Mouse (Mus musculus) midbrain, embryonic 14.5 days (tissue): ENCODE measurements around the gene Tcaim. TPM values are rescaled to one million over a fixed set of nuclear protein-coding genes. Genes with fewer than 3 reads are reported as not detected.
A peak's percentile ranks its signal among the peaks of the same experiment; 100 is the strongest.

Experiments used
- ATAC-seq: fragments of 200-750 bp; cut with Nextera tagmentation; 2 replicates; pipeline ENCODE4 v1.8.0; 2017; ENCODE audit warnings: moderate number of reproducible peaks, moderate library complexity; ENCODE audit not compliant: low FRiP score, low TSS enrichment
- DNase-seq: peaks from one replicate; pipeline ENCODE4 v3.0.0-alpha.2; 2015
- H3K27ac ChIP-seq: fragments of 300-500 bp; sonication (generic); replicated peaks from 2 replicates; pipeline ENCODE4 v1.5.1; 2014; ENCODE audit warnings: mild to moderate bottlenecking, low read depth, low read length, moderate library complexity
- H3K27me3 ChIP-seq: fragments of 300-500 bp; sonication (generic); 2 replicates; pipeline ENCODE4 v1.6.1; 2014; ENCODE audit warnings: low read length, control low read depth, mixed read lengths; ENCODE audit not compliant: control insufficient read depth, insufficient read depth
- H3K36me3 ChIP-seq: fragments of 300-500 bp; sonication (generic); 2 replicates; pipeline ENCODE4 v1.6.1; 2014; ENCODE audit warnings: low read length, control low read depth; ENCODE audit not compliant: control insufficient read depth, insufficient read depth
- H3K4me1 ChIP-seq: fragments of 300-500 bp; sonication (generic); 2 replicates; pipeline ENCODE4 v1.6.1; 2014; ENCODE audit warnings: mild to moderate bottlenecking, antibody characterized with exemption, low read length, control low read depth; ENCODE audit not compliant: control insufficient read depth, insufficient read depth
- H3K4me2 ChIP-seq: fragments of 300-500 bp; sonication (generic); 2 replicates; pipeline ENCODE4 v1.6.1; 2014; ENCODE audit warnings: mild to moderate bottlenecking, low read length, moderate library complexity
- H3K4me3 ChIP-seq: fragments of 300-500 bp; sonication (generic); replicated peaks from 2 replicates; pipeline ENCODE4 v1.5.1; 2014; ENCODE audit warnings: low read depth, low read length
- H3K9ac ChIP-seq: fragments of 300-500 bp; sonication (generic); replicated peaks from 2 replicates; pipeline ENCODE4 v1.6.1; 2014; ENCODE audit warnings: mild to moderate bottlenecking, low read length, moderate library complexity
- H3K9me3 ChIP-seq: fragments of 300-500 bp; sonication (generic); 2 replicates; pipeline ENCODE4 v1.6.1; 2016; ENCODE audit warnings: low read length, control low read depth, mixed read lengths; ENCODE audit not compliant: control insufficient read depth
- WGBS: fragments of 180-500 bp; shearing (Covaris S2); extraction: QIAGEN DNeasy Blood & Tissue Kit; methylation state at CpG from one replicate; pipeline ENCODE4 v1.1.7; 2014; 5-methylcytosine and 5-hydroxymethylcytosine counted together
- polyA plus RNA-seq: library from polyadenylated mRNA; unstranded; fragments of >200 nt; fragmentation: Nextera tagmentation; extraction: Ambion mirVana; gene quantifications from 2 replicates; pipeline ENCODE4 v1.2.1, GENCODE M21; 2014

The Tcaim gene
- polyA plus RNA-seq, 1 experiment from 2014 or later: 8.5 TPM

GRCm38 (mm10) chr9:122814775-122815174, 9.4 kb downstream of the Tcaim start:
- H3K4me1 ChIP-seq: no peaks in the 10 kb centered on the region
- no peak overlapping the region for H3K4me3 ChIP-seq
- H3K4me2 ChIP-seq: no peak overlapping the region
- ATAC-seq (no peak), DNase-seq (no peak)
- peaks cover 34% of the 10 kb centered on the region for H3K36me3 ChIP-seq
- no peak overlapping the region for H3K9ac ChIP-seq
- no peaks in the 10 kb centered on the region for H3K9me3 ChIP-seq
- 95% methylated on average over 2 of the region's 2 CpGs for WGBS
- H3K27ac ChIP-seq: no peak overlapping the region
- no peaks in the 10 kb centered on the region for H3K27me3 ChIP-seq

GRCm38 (mm10) chr9:122815239-122815851, 10.0 kb downstream of the Tcaim start:
- 90% methylated on average over 4 of the region's 4 CpGs for WGBS

DNA sequence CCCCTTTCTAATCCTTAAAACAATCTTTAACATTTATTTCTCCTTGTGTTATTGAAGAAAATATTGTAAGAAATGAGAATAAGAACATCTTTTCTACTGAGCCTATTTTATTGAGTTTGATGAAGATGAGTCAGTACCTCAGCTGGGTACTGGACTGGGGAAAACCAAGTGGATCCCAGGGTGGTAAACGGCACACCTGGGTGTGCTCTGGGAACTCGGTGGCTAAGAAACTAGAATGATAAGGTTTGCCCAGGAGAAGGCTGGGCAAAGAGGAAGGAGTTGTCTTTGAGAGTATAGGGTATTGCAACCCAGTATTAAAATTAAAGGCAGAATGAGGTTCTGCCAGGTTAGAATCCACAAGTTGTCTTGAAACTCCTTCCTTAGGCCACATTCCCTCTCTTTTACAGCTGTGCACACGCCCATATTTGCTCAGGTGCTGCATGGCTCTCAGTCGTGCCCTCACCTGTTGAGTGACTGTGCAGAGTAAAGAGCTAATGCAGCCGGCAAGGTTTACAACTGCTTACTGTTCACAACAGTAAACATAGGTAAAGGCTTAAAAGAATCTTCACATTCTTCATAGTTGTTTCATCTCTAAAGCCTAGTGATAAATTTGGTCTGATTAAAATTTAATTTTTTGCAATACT, 18.2 kb downstream of the Tcaim start:
- ATAC-seq (no peak), DNase-seq (no peak)
- Histone ChIP-seq H3K27me3 (no peaks in the 10 kb centered on the region), H3K4me2 (no peak overlapping the region), H3K36me3 (peaks cover 62% of the 10 kb centered on the region), H3K9ac (no peak overlapping the region), H3K4me3 (no peak overlapping the region), H3K27ac (no peak overlapping the region), H3K9me3 (no peaks in the 10 kb centered on the region), H3K4me1 (no peaks in the 10 kb centered on the region)
- 90% methylated on average over 5 of the region's 5 CpGs for WGBS

More at GRCm38 (mm10) chr9:122815239-122815851, 10.0 kb downstream of the Tcaim start:
- H3K9ac ChIP-seq: no peak overlapping the region
- no peaks in the 10 kb centered on the region for H3K9me3 ChIP-seq
- no peaks in the 10 kb centered on the region for H3K27me3 ChIP-seq
- no peaks in the 10 kb centered on the region for H3K4me1 ChIP-seq
- DNase-seq: no peak
- H3K27ac ChIP-seq: no peak overlapping the region
- H3K36me3 ChIP-seq: peaks cover 40% of the 10 kb centered on the region
- ATAC-seq: no peak
- H3K4me3 ChIP-seq: no peak overlapping the region
- no peak overlapping the region for H3K4me2 ChIP-seq

DNA sequence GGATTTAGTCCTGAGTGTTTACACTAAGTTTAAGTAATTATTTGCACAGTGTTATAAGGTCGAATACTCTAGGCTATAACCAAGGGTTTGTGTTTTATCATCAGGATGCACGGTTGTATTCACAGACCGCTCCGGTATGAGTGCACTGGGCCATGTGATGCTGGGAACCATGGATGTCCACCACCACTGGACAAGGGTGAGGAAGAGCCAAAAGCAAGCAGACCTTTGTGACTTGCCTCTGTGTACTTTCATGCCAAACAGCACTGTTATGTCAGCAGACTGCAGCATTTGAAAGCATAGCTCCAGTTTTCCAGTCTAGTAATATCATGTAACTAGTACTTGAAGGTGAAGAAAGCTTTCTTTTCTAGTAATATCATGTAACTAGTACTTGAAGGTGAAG, 21.4 kb downstream of the Tcaim start:
- no peak overlapping the region for H3K9ac ChIP-seq
- DNase-seq (no peak), ATAC-seq (no peak)
- H3K27ac ChIP-seq: no peak overlapping the region
- H3K4me3 ChIP-seq: no peak overlapping the region
- H3K36me3 ChIP-seq: peaks cover 58% of the 10 kb centered on the region
- H3K9me3 ChIP-seq: no peaks in the 10 kb centered on the region
- H3K4me1 ChIP-seq: no peaks in the 10 kb centered on the region
- H3K4me2 ChIP-seq: no peak overlapping the region
- no peaks in the 10 kb centered on the region for H3K27me3 ChIP-seq
- WGBS: 97% methylated on average over 4 of the region's 4 CpGs

DNA sequence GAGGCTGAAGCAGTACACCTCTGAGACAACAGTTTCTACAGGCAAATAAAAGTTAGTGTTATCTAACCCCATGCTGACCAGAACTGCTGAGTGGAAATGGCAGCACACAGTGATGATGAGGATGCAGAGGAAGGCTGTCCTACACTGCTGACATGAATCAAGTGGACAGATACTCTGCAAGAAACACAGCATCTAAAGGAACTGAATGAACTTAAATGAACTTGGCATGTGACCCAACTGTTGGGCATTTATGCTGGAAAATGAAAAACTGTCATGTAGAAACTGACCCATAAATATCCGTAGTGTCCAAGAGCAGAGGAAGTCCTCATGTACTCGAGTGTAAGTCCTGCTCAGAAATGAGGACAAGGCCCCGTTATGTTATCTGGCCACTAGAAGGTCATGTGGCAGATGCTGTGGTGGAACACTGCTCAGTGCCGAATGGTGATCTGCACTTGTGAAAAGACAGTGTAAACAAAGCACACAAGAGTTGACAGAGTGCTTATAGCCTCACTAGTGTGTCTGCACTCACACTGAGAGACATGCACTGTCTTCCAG, 24.6 kb downstream of the Tcaim start:
- WGBS: 89% methylated on average over 4 of the region's 4 CpGs
- no peaks in the 10 kb centered on the region for H3K27me3 ChIP-seq
- H3K9ac ChIP-seq: no peak overlapping the region
- H3K4me2 ChIP-seq: no peak overlapping the region
- H3K9me3 ChIP-seq: no peaks in the 10 kb centered on the region
- peaks cover 62% of the 10 kb centered on the region for H3K36me3 ChIP-seq
- H3K4me3 ChIP-seq: no peak overlapping the region
- H3K27ac ChIP-seq: no peak overlapping the region
- no peak for DNase-seq
- ATAC-seq: no peak
- H3K4me1 ChIP-seq: no peaks in the 10 kb centered on the region

DNA sequence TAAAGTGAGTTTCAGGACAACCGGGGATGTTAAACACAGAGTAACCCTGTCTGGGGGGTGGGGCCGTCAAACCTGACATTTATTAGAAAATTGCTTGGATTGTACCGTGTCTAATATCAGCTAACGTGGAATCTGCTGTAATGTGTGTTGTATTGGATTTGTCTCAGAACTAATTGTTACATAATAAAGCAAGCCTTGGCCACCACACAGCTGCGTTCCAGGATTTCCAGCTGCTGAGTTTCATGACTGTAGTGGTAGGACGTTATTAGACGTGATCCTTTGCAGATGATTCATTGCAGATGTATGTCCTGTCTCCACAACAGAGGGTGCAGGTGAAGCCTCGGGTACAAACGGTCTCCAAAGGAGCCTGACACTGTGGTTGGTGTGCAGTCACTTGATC, 30.8 kb downstream of the Tcaim start:
- H3K27ac ChIP-seq: peak overlapping the region; percentile 56; the same call in 1 of the 2 replicates
- no peak overlapping the region for H3K4me2 ChIP-seq
- H3K9ac ChIP-seq: no peak overlapping the region
- no peaks in the 10 kb centered on the region for H3K27me3 ChIP-seq
- no peak overlapping the region for H3K4me3 ChIP-seq
- DNase-seq (no peak), ATAC-seq (no peak)
- 77% methylated on average over 9 of the region's 9 CpGs for WGBS
- no peaks in the 10 kb centered on the region for H3K4me1 ChIP-seq
- no peaks in the 10 kb centered on the region for H3K9me3 ChIP-seq
- H3K36me3 ChIP-seq: peaks cover 27% of the 10 kb centered on the region

GRCm38 (mm10) chr9:122836790-122837189, 31.5 kb downstream of the Tcaim start:
- WGBS: 65% methylated on average over 6 of the region's 6 CpGs
- no peaks in the 10 kb centered on the region for H3K4me1 ChIP-seq
- peaks cover 27% of the 10 kb centered on the region for H3K36me3 ChIP-seq
- H3K4me2 ChIP-seq: no peak overlapping the region
- DNase-seq: peak; percentile 83
- H3K27ac ChIP-seq: peak overlapping the region; percentile 56; the same call in 1 of the 2 replicates
- peak; percentile 80 for ATAC-seq
- no peak overlapping the region for H3K4me3 ChIP-seq
- H3K27me3 ChIP-seq: no peaks in the 10 kb centered on the region
- H3K9me3 ChIP-seq: no peaks in the 10 kb centered on the region
- H3K9ac ChIP-seq: no peak overlapping the region

DNA sequence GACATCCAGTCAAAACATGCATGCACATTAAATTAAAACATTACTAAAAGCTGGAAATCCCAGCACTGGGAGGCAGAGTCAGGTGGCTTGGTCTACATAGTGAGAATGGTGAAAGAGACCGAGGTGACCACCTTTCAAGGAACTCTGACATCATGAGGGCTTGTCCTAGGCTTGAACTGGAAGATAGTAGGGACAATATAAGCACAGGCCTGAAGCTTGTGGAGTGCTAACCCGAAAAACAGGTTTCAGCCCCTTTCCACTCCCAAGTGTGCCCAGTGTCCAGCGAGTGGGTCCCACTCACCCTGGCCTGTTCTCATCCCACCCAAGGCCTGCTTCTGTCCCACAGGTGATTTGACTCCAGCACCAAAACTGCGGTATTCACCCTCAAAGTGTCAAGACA, 31.9 kb downstream of the Tcaim start:
- ATAC-seq: no peak
- peaks cover 27% of the 10 kb centered on the region for H3K36me3 ChIP-seq
- no peak overlapping the region for H3K27ac ChIP-seq
- no peaks in the 10 kb centered on the region for H3K9me3 ChIP-seq
- WGBS: 84% methylated on average over 4 of the region's 4 CpGs
- no peak for DNase-seq
- no peaks in the 10 kb centered on the region for H3K27me3 ChIP-seq
- no peak overlapping the region for H3K4me2 ChIP-seq
- H3K4me3 ChIP-seq: no peak overlapping the region
- H3K4me1 ChIP-seq: no peaks in the 10 kb centered on the region
- H3K9ac ChIP-seq: no peak overlapping the region

DNA sequence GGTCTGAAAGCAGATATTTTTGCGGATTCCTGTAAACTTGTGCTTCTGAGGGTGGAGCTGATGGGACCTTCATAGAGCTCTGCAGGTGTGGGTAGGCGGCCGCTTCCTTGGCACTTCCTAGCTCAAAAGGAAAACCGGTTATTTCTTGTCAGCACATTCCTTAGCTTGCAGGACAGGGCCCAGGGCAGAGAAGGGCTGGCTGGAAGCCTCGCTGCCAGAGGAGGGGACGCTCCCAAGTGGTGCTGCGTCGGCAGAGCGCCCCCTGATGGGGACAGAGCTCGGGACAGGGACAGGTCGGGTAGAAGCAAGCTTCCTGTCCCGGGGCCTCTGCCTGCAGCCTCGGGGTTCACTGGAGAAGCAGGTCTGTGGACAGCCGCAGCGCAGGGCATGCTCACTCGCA, 32.3 kb downstream of the Tcaim start:
- Histone ChIP-seq H3K4me1 (no peaks in the 10 kb centered on the region), H3K4me3 (no peak overlapping the region), H3K4me2 (no peak overlapping the region), H3K27me3 (no peaks in the 10 kb centered on the region), H3K27ac (no peak overlapping the region), H3K9me3 (no peaks in the 10 kb centered on the region), H3K36me3 (peaks cover 24% of the 10 kb centered on the region), H3K9ac (no peak overlapping the region)
- DNase-seq: peak; percentile 39
- ATAC-seq: no peak
- 20% methylated on average over 16 of the region's 16 CpGs for WGBS
